Mouse (Mus musculus): ENCODE measurements around the gene Gprin2.
A peak's percentile ranks its signal among the peaks of the same experiment; 100 is the strongest.

GRCm38 (mm10) chr14:34179351-34179750 is 22.1 kb downstream of the Gprin2 start:
- TF ChIP-seq POLR2A (IDR thresholded peaks at IDR 0.05; ENCODE audit: insufficient read length, low read depth) (no peak), CEBPB (IDR thresholded peaks at IDR 0.05; ENCODE audit: insufficient read depth, poor library complexity, severe bottlenecking) (no peak), MAX (IDR thresholded peaks at IDR 0.05; ENCODE audit: low read depth) (no peak), TCF12 (IDR thresholded peaks at IDR 0.05; ENCODE audit: insufficient read depth, poor library complexity, severe bottlenecking) (no peak), POLR2AphosphoS2 (IDR thresholded peaks at IDR 0.05; ENCODE audit: insufficient read length, low read depth) (no peak), SRF (IDR thresholded peaks at IDR 0.05; ENCODE audit: control insufficient read depth, insufficient read length, low read depth) (no peak), USF1 (IDR thresholded peaks at IDR 0.05; ENCODE audit: low read depth) (no peak), MYOG (IDR thresholded peaks at IDR 0.05; ENCODE audit: control insufficient read depth in 1 of 3, insufficient read depth in 1 of 3, insufficient read length in 2 of 3, low read depth in 2 of 3) (no peak), E2F4 (IDR thresholded peaks at IDR 0.05; ENCODE audit: insufficient read depth) (no peak), REST (IDR thresholded peaks at IDR 0.05; ENCODE audit: insufficient read depth, insufficient read length) (no peak), MYOD1 (IDR thresholded peaks at IDR 0.05; ENCODE audit: control insufficient read depth in 1 of 3, insufficient read length in 2 of 3, low read depth in 2 of 3) (peak in 1 of 3 experiments; percentile 25), TCF3 (IDR thresholded peaks at IDR 0.05; ENCODE audit: insufficient read length, low read depth) (no peak)

All from myocyte (in vitro differentiated cells).